Mouse (Mus musculus): ENCODE data around the gene Tsc22d2.

DNA sequence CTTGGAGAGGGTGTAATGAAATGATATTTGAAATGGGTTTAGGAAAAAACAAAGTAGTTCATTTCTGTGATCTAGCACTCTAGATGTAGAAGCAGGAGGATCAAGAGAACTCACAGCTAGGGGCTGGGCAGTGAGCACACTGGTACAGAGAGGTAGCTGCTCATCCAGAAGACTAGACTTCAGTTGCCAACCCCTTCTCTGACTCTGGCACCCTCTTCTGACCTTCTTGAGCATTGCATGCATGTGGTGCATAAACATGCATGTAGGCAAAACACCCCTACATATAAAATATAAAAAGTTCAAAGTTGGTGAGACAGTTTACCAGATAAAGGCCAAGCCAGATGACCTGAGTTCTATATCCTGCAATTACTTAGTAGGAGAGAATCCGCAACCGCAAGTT lies 33.7 kb downstream of the Tsc22d2 start:
- TF ChIP-seq POLR2A (IDR thresholded peaks at IDR 0.05; ENCODE audit: control insufficient read depth, low read depth, low read length): no peak
- TF ChIP-seq CTCF (IDR thresholded peaks at IDR 0.05; ENCODE audit: control insufficient read depth, insufficient read depth, insufficient replicate concordance, low read depth, low read length): no peak

Measured in testis, adult 2 months (tissue).